Mouse (Mus musculus) MN1 (cell line): ENCODE data around the gene Cyp27a1.

Experiments
- DNase-seq: peaks from one replicate; pipeline ENCODE4 v3.0.0-alpha.2; 2016; ENCODE audit warnings: low spot score

Cyp27a1 gene

GRCm38 (mm10) chr1:74718113-74718512 is 4.7 kb downstream of the Cyp27a1 start:
- no peak for DNase-seq

- DNase-seq = no peak
Measured at GRCm38 (mm10) chr1:74719281-74719680, 5.9 kb downstream of the Cyp27a1 start.

GRCm38 (mm10) chr1:74721657-74722056 is 8.3 kb downstream of the Cyp27a1 start:
- DNase-seq = no peak

GRCm38 (mm10) chr1:74723748-74724147 is 10.4 kb downstream of the Cyp27a1 start:
- DNase-seq = peak; percentile 10

- no peak for DNase-seq
Measured at GRCm38 (mm10) chr1:74726114-74726513, 12.7 kb downstream of the Cyp27a1 start.

GRCm38 (mm10) chr1:74726674-74727073 is 13.3 kb downstream of the Cyp27a1 start:
- no peak for DNase-seq

- no peak for DNase-seq
Measured at GRCm38 (mm10) chr1:74728446-74728845, 15.1 kb downstream of the Cyp27a1 start.

GRCm38 (mm10) chr1:74736977-74737376 is 23.6 kb downstream of the Cyp27a1 start:
- DNase-seq = no peak

GRCm38 (mm10) chr1:74737500-74737899 is 24.1 kb downstream of the Cyp27a1 start:
- no peak for DNase-seq

GRCm38 (mm10) chr1:74740846-74741245 is 27.5 kb downstream of the Cyp27a1 start:
- DNase-seq = no peak

- no peak for DNase-seq
Measured at GRCm38 (mm10) chr1:74747335-74747734, 34.0 kb downstream of the Cyp27a1 start.

GRCm38 (mm10) chr1:74748643-74749271 is 35.4 kb downstream of the Cyp27a1 start, which contains the start of gene Prkag3:
TSS of gene Prkag3 (minus strand) at chr1:74749221.
- no peak for DNase-seq

GRCm38 (mm10) chr1:74749301-74749700 is 35.9 kb downstream of the Cyp27a1 start:
- DNase-seq = no peak

GRCm38 (mm10) chr1:74750683-74751082 is 37.3 kb downstream of the Cyp27a1 start:
- no peak for DNase-seq

GRCm38 (mm10) chr1:74752150-74752549 is 38.8 kb downstream of the Cyp27a1 start:
- no peak for DNase-seq

- DNase-seq = no peak
Measured at GRCm38 (mm10) chr1:74752833-74753232, 39.5 kb downstream of the Cyp27a1 start.

GRCm38 (mm10) chr1:74753266-74753974 is 40.0 kb downstream of the Cyp27a1 start:
- DNase-seq = peak; percentile 32

GRCm38 (mm10) chr1:74754175-74754785 is 40.9 kb downstream of the Cyp27a1 start:
- no peak for DNase-seq

- DNase-seq = peak; percentile 67
Measured at GRCm38 (mm10) chr1:74759773-74760172, 46.4 kb downstream of the Cyp27a1 start.

- peak; percentile 90 for DNase-seq
Measured at GRCm38 (mm10) chr1:74763081-74763480, 49.7 kb downstream of the Cyp27a1 start.

GRCm38 (mm10) chr1:74770727-74771466 is 57.5 kb downstream of the Cyp27a1 start:
- no peak for DNase-seq

GRCm38 (mm10) chr1:74771467-74771844 is 58.1 kb downstream of the Cyp27a1 start:
- DNase-seq = no peak

- no peak for DNase-seq
Measured at GRCm38 (mm10) chr1:74771845-74771930, 58.3 kb downstream of the Cyp27a1 start, which contains the start of gene Wnt6. TSS of gene Wnt6 (plus strand) at chr1:74771892.
